Mouse (Mus musculus) gastrocnemius, postnatal 14 days (tissue): ENCODE results near the gene Phf21a. TPM values are rescaled to one million over a fixed set of nuclear protein-coding genes. Genes with fewer than 3 reads are reported as not detected.

Experiments used
- DNase-seq: peaks from one replicate; pipeline ENCODE4 v3.0.0; 2021; ENCODE audit warnings: mixed read lengths
- intact Hi-C: fragments of 180-260 bp; cut with DNase I; formaldehyde crosslinking; loops from one replicate; pipeline ENCODE4 v1.15.1; 2025; ENCODE audit warnings: low total_unique reads
- total RNA-seq, 2 experiments: library from RNA; stranded (reverse); gene quantifications; 2 replicates each; pipeline ENCODE4 v1.2.3; 2021

The Phf21a gene
- total RNA-seq, 2 experiments from 2014 or later, result 19.5 to 21.2 TPM

DNA sequence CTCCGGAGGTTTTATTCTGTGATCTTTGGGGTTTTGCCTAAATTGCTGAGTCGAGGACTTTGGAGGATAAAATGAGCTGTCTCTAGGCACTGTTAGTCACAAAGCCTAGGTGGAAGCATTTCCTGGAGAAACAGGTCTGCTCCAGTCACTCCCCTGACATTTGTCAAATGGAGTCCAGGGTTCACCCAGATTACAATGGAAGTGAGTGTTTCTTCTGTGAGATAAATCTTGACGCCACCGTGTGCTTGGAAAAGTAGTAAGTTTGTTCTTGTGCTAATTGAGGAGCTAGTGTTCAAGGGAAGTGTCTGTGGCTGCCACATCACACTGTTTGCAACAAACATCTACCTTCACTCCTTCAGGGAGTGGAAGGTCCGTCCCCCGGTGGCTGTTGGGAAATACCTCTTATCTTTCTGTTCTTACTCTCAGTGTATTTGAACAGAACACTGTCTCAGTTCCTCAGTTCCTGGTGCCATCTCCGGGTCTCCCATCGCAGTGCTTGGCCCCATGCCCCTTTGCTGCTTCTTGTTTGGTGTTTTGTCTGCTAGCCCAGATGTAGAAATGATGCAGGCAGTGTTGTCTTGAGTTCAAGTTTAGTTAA, 78.2 kb downstream of the Phf21a start:
- intact Hi-C loops, result no loop called here
- DNase-seq, result no peak

DNA sequence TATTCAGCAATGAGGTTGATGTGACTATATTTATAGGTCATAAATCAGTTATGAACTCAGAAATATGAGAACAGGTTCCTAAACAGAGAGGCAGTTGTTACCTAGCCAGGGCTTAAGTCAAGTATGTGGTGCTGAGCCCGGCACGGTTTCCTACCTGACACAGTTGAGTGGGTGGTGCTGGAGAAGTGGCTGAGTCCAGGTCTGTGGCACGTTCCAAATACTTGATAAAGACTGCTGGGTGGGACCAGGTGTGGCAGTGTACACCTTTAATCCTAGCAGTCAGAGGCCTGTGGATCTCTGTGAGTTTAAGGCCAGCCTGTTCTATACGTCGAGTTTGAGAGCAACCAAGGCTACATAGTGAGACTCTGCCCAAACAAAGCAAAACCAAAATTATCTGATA, 79.4 kb downstream of the Phf21a start:
- intact Hi-C loops, result no loop called here

GRCm38 (mm10) chr2:92173186-92173585, 80.3 kb downstream of the Phf21a start:
- DNase-seq, result no peak
- intact Hi-C loops, result no loop called here

More for the DNA sequence above, 79.4 kb downstream of the Phf21a start:
- no peak for DNase-seq

- intact Hi-C loops, result no loop called here
- no peak for DNase-seq
These were observed 81.3 kb downstream of the Phf21a start for GRCm38 (mm10) chr2:92174265-92174664.

GRCm38 (mm10) chr2:92175002-92175401, 82.1 kb downstream of the Phf21a start:
- intact Hi-C loops, result no loop called here
- no peak for DNase-seq

- DNase-seq, result no peak
- intact Hi-C loops, result no loop called here
These were observed 83.4 kb downstream of the Phf21a start for GRCm38 (mm10) chr2:92176292-92176691.

GRCm38 (mm10) chr2:92182146-92182756, 89.3 kb downstream of the Phf21a start:
- intact Hi-C loops, result no loop called here
- no peak for DNase-seq

GRCm38 (mm10) chr2:92182981-92183501, 90.1 kb downstream of the Phf21a start:
- intact Hi-C loops, result no loop called here
- DNase-seq, result peak; percentile 75

GRCm38 (mm10) chr2:92183613-92184076, 90.7 kb downstream of the Phf21a start:
- intact Hi-C loops, result no loop called here
- DNase-seq, result peak; percentile 94

GRCm38 (mm10) chr2:92184077-92184921, 91.4 kb downstream of the Phf21a start:
- DNase-seq, result peak; percentile 53
- intact Hi-C loops, result no loop called here

DNA sequence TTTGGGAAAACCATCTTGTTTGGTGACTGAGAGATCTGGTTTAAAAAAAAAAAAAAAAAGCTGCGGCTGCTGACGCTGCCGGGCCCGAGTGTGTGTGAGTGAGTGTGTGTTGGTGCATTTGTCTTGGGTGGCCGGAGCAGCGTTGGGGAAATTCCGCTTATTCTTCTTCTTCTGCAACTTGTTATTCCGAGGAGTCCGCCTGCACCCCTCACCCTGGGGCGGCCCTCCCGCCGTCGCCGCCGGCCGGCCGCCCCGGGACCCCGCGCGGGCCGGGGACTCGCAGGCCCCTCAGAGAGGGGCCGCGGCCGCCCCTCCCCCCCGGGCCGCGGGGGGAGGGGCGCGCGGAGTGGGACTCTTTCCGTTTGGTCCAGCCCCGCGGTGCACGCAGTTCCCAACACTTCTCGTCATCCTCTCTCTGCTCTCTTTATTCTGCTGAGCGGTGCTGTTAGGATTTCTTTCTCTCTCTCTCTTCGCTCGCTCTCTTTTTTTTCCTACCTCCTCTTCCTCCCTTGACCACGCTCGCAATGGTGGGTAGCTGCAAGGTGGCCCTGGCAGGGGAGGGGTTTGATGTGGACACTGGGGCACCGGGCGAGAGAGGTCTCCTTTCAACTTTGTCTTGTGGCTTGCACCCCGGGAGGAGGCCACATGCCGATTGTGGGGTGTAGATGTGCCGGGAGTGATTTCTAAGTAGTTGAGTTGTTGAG, 92.3 kb downstream of the Phf21a start:
- intact Hi-C loops, result no loop called here
- DNase-seq, result peak; percentile 35

- intact Hi-C loops, result no loop called here
- DNase-seq, result no peak
These were observed 93.0 kb downstream of the Phf21a start for GRCm38 (mm10) chr2:92185766-92186450.

DNA sequence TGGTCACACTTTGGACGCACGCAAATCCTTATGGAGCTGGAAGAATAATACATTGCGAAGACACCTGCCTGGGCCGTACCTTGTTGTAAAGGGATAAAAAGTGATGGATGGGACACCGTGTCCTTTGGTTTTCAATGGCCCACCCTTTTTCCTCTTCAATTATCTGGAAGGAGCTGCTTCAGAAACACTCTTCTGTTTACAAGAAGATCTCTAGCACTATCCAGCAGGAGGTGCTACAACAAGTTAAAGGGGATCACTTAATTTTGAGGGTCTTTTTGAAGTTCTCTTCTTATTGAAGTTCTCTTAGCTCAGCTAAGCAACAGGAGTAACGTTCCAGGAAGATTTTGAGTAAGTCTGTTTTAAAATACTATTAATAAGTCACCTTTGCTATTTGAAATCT, 94.1 kb downstream of the Phf21a start:
- intact Hi-C loops, result no loop called here

DNA sequence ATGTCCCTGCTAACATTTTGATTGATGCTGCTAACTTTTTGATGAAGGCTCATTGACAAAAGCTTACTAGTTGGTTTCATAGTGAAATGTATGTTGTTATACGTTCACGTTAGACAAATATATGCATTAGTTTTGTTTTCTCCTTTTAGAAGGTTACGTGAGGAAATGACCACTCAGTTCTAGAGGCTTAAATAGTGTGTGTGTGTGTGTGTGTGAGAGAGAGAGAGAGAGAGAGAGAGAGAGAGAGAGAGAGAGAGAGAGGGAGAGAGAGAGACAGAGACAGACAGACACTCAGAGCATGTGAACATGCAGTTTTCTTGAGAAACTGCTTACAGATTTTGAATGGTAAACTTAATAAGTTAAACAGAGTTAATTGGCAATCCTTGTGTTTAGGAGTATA, 95.8 kb downstream of the Phf21a start:
- no peak for DNase-seq
- intact Hi-C loops, result no loop called here

More for the DNA sequence above, 94.1 kb downstream of the Phf21a start:
- no peak for DNase-seq

GRCm38 (mm10) chr2:92190960-92191359, 98.0 kb downstream of the Phf21a start:
- no peak for DNase-seq
- intact Hi-C loops, result no loop called here

DNA sequence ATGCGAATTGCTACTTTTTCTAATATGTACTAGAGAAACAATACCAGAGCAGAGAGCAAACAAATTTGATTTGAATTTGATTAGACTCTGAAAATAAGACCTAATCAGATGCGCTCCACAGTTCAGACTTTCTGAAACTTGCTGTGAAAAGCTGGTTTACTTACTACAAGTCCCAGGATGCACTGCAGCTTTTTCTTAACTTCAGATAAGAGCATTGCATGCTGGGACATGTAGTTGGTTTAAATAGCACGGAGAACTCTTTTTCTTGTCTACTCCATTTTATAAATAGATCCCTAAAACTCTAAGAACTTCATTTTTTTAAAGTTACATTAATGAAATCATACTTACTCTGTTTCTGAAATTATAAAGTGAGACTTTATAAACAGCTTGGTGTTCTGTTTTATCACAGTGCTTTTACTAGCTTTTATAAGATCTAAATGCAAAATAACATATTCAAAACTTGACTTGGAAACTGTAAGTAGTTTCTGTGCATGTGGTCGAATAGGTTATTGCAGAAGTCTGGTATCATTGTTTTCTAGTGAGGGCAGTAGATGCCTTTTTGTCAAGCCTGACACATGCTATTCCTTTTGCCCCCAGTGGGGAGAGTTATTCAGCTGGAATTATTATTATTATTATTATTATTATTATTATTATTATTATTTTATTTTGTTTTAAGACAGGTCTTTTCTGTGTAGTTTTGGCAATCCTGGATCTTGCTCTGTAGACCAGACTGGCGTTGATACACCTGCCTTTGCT, 99.1 kb downstream of the Phf21a start:
- intact Hi-C loops, result no loop called here
- DNase-seq, result no peak

DNA sequence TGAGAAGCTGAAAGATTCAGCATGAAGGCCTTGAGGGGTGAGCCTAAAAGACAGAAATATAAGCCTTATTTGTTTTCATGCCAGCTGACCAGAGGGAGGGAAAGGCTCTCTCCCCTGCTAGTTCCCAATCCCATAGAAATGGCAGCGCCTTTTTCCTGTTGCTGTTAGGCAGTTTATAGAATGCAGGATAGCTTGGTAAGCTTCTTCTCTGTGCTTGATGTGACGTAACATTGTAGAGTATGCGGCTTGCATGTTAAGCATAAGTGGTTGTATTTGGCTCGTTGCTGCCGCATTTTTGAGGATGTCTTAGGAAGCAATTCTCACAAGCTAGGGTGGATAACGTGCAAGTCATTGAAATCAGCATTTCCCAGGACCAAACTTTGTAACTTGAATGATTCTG, 105.2 kb downstream of the Phf21a start:
- intact Hi-C loops, result no loop called here
- DNase-seq, result no peak

DNA sequence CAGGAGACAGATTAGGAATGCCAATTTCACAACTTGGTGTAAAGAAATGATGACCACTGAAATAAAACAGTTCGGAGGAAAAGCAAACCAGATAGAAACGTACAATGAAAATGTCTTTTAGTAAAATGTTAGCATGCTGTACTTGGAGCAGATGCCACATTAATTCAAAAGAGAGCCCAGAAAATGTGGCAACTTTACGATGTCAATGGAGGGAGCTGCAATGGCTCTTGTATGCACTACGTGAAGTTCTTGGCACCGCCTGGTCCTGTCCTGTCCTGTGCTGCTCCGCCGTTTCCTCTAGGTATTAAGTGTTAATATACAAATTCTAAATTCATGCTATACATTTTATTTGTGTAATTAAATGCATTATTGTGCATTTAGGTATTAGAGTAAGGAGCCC, 105.8 kb downstream of the Phf21a start:
- intact Hi-C loops, result no loop called here
- DNase-seq, result no peak
